In genomic region chr9:75253766-75254165, GRCm38 (mm10) we compare ENCODE assay signal across 9 mouse cellular contexts. TPM values are rescaled to one million over a fixed set of nuclear protein-coding genes. Genes with fewer than 3 reads are reported as not detected.
DNase-seq lines count a peak whose midpoint lies in the region; ATAC-seq and TF ChIP-seq lines count a peak whose summit lies in the region.
"Had no signal": no experiment of that assay in that cellular context is flagged by ENCODE, and none has a peak within 500 bp of the region (broad histone marks: within the 10 kb centered on the region; RNA-seq: fewer than 3 reads in every experiment).

No protein-coding gene starts in this region.

- H3K27me3 ChIP-seq in kidney, postnatal 0 days (ENCODE audit: insufficient read depth, low read length) = no peaks in the 10 kb centered on the region
- no peaks in the 10 kb centered on the region for H3K27me3 ChIP-seq in hindbrain, embryonic 10.5 days (ENCODE audit: insufficient read depth, poor library complexity, severe bottlenecking)
- no peaks in the 10 kb centered on the region for H3K27me3 ChIP-seq in midbrain, postnatal 0 days (ENCODE audit: insufficient read depth, low read length)
- H3K27me3 ChIP-seq: intestine, embryonic 15.5 days had no signal

- no peaks in the 10 kb centered on the region for H3K9me3 ChIP-seq in kidney, postnatal 0 days (replicated peaks; ENCODE audit: low read length)
- H3K9me3 ChIP-seq in hindbrain, embryonic 10.5 days = no peaks in the 10 kb centered on the region
- H3K9me3 ChIP-seq in midbrain, postnatal 0 days (ENCODE audit: low read length) = no peaks in the 10 kb centered on the region
- H3K9me3 ChIP-seq: intestine, embryonic 15.5 days had no signal

- H3K27ac ChIP-seq in kidney, postnatal 0 days = peak overlapping the region; percentile 50
- peak overlapping the region; percentile 68 for H3K27ac ChIP-seq in hindbrain, embryonic 10.5 days
- H3K27ac ChIP-seq in midbrain, postnatal 0 days (ENCODE audit: low read depth, low read length) = peak overlapping the region; percentile 75
- H3K27ac ChIP-seq: intestine, embryonic 15.5 days had no signal

- H3K4me2 ChIP-seq in kidney, postnatal 0 days (ENCODE audit: low read length) = no peak overlapping the region
- no peak overlapping the region for H3K4me2 ChIP-seq in midbrain, postnatal 0 days (ENCODE audit: low read depth, low read length, poor library complexity, severe bottlenecking)
- H3K4me2 ChIP-seq: intestine, embryonic 15.5 days had no signal

- ATAC-seq in kidney, postnatal 0 days (replicated peaks; ENCODE audit: low FRiP score, low read depth) = no peak
- ATAC-seq in common myeloid progenitor, adult 5-6 weeks (replicated peaks; ENCODE audit: low read depth, poor library complexity, severe bottlenecking) = peak; percentile 33
- no peak for ATAC-seq in midbrain, postnatal 0 days (ENCODE audit: low FRiP score)
- ATAC-seq: intestine, embryonic 15.5 days had no signal

- no peak for TF ChIP-seq CTCF in kidney, postnatal 0 days (IDR thresholded peaks at IDR 0.05; ENCODE audit: low read depth)
- TF ChIP-seq CTCF in midbrain, postnatal 0 days (IDR thresholded peaks at IDR 0.05) = no peak

- no peak for DNase-seq in kidney, postnatal 0 days (ENCODE audit: low spot score)
- no peak for DNase-seq in kidney, postnatal 14 days
- no peak for DNase-seq in hindbrain, embryonic 10.5 days (ENCODE audit: low spot score)
- DNase-seq in midbrain, postnatal 0 days (ENCODE audit: low spot score) = no peak
- DNase-seq in gastrocnemius, postnatal 10 days = no peak
- no peak for DNase-seq in thymus, postnatal 36 days

- WGBS in kidney, postnatal 0 days = 37% methylated on average over 3 of the region's 3 CpGs
- WGBS in hindbrain, embryonic 10.5 days = 51% methylated on average over 3 of the region's 3 CpGs
- 30% methylated on average over 3 of the region's 3 CpGs for WGBS in midbrain, postnatal 0 days

- no peaks in the 10 kb centered on the region for H3K36me3 ChIP-seq in kidney, postnatal 0 days (ENCODE audit: insufficient read depth, low read length)
- H3K36me3 ChIP-seq in hindbrain, embryonic 10.5 days = no peaks in the 10 kb centered on the region
- no peaks in the 10 kb centered on the region for H3K36me3 ChIP-seq in midbrain, postnatal 0 days (ENCODE audit: insufficient read depth, low read length)
- H3K36me3 ChIP-seq: intestine, embryonic 15.5 days had no signal

- 0 out of 2 replicates have a peak, but pooled peaks cover 21% of the 10 kb centered on the region for H3K4me1 ChIP-seq in kidney, postnatal 0 days (replicated peaks; ENCODE audit: insufficient read depth, low read length)
- peaks cover 30% of the 10 kb centered on the region for H3K4me1 ChIP-seq in hindbrain, embryonic 10.5 days (replicated peaks)
- peaks cover 10% of the 10 kb centered on the region for H3K4me1 ChIP-seq in midbrain, postnatal 0 days (ENCODE audit: insufficient read depth, low read length)
- H3K4me1 ChIP-seq: intestine, embryonic 15.5 days had no signal

- no peak overlapping the region for H3K9ac ChIP-seq in kidney, postnatal 0 days (ENCODE audit: low read depth, low read length)
- H3K9ac ChIP-seq in midbrain, postnatal 0 days (replicated peaks; ENCODE audit: low read length, poor library complexity, severe bottlenecking) = no peak overlapping the region
- H3K9ac ChIP-seq: intestine, embryonic 15.5 days had no signal

- no peak overlapping the region for H3K4me3 ChIP-seq in kidney, postnatal 0 days (replicated peaks; ENCODE audit: low read depth, low read length)
- no peak overlapping the region for H3K4me3 ChIP-seq in hindbrain, embryonic 10.5 days
- H3K4me3 ChIP-seq in midbrain, postnatal 0 days (ENCODE audit: low read depth, low read length) = no peak overlapping the region
- H3K4me3 ChIP-seq: intestine, embryonic 15.5 days had no signal

RNA-seq across cellular contexts. Expression of gene Myo5c, which starts 21.9 kb away (rescaled TPM):
- 2.4 and 3.5 TPM in 2 replicates for polyA plus RNA-seq in kidney, postnatal 0 days (2015; fragmentation: Nextera tagmentation; extraction: Ambion mirVana)
- total RNA-seq in common myeloid progenitor, adult 5-6 weeks (2017) = 0.63 and 1.1 TPM in 2 replicates
- polyA plus RNA-seq in hindbrain, embryonic 10.5 days (2016; fragmentation: Nextera tagmentation; extraction: Ambion mirVana) = 0.52 and 1.6 TPM in 2 replicates
- total RNA-seq in midbrain, postnatal 0 days (2014; rRNA removed) = 0.22 and 0.61 TPM in 2 replicates
- 0.36 and 0.62 TPM in 2 replicates for polyA plus RNA-seq in midbrain, postnatal 0 days (2015; fragmentation: Nextera tagmentation; extraction: Ambion mirVana)
- total RNA-seq in gastrocnemius, postnatal 10 days (2021) = 10 to 100 TPM in 1 of 2 experiments, 1 to 10 TPM in 1; 9.2 to 11.9 TPM
- total RNA-seq: megakaryocyte-erythroid progenitor cell, adult 5-6 weeks had no signal

RNA-seq across cellular contexts. Expression of gene Gnb5, which starts 52.3 kb away (rescaled TPM):
- polyA plus RNA-seq in kidney, postnatal 0 days (2015; fragmentation: Nextera tagmentation; extraction: Ambion mirVana) = 35.0 and 37.6 TPM in 2 replicates
- total RNA-seq in common myeloid progenitor, adult 5-6 weeks (2017) = 2.2 and 3.0 TPM in 2 replicates
- 26.0 and 27.6 TPM in 2 replicates for polyA plus RNA-seq in hindbrain, embryonic 10.5 days (2016; fragmentation: Nextera tagmentation; extraction: Ambion mirVana)
- 76.9 and 79.4 TPM in 2 replicates for total RNA-seq in midbrain, postnatal 0 days (2014; rRNA removed)
- polyA plus RNA-seq in midbrain, postnatal 0 days (2015; fragmentation: Nextera tagmentation; extraction: Ambion mirVana) = 97.2 and 97.5 TPM in 2 replicates
- 10 to 100 TPM in 1 of 2 experiments, 1 to 10 TPM in 1; 7.9 to 11.2 TPM for total RNA-seq in gastrocnemius, postnatal 10 days (2021)
